Mouse (Mus musculus): Measurements from ENCODE around the gene Car7. TPM values are rescaled to one million over a fixed set of nuclear protein-coding genes. Genes with fewer than 3 reads are reported as not detected.

The Car7 gene
- 17.3 and 17.8 TPM in 2 replicates for polyA plus RNA-seq (2012; rRNA removed)

- peak; percentile 34 for DNase-seq (ENCODE audit: low read depth)
Measured at GRCm38 (mm10) chr8:104533971-104534778, at the start of gene Car7, which contains the start of gene Nae1. Gene Car7, plus strand, starts transcription at chr8:104534689. Gene Nae1, minus strand, starts transcription at chr8:104534637.

GRCm38 (mm10) chr8:104509061-104510006 lies 25.2 kb upstream of the Car7 start, which contains the start of gene Terb1:
Gene Terb1, minus strand, starts transcription at chr8:104509910.
- DNase-seq (ENCODE audit: low read depth): no peak

- no peak for DNase-seq (ENCODE audit: low read depth)
Measured at GRCm38 (mm10) chr8:104510134-104510533, 24.4 kb upstream of the Car7 start.

DNA sequence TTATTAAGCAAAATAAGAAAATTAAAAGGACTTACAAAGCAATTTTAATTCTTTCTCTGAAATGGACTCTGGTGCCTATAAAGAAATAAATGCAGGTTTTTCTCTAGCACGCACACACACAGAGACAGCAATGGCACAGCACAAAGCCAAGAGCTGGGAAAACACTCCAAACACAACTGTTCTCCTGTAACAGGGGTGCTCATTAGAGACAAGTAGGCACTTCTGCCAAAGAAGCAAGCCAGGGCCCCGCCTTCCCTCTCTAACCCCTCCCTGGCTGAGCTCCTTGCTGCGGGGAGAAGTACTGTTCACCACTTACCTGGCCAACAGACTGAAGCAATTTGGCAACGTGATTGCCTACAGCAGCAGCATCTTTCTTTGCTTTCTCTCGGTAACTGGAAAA lies 16.6 kb upstream of the Car7 start:
- DNase-seq (ENCODE audit: low read depth): no peak

DNA sequence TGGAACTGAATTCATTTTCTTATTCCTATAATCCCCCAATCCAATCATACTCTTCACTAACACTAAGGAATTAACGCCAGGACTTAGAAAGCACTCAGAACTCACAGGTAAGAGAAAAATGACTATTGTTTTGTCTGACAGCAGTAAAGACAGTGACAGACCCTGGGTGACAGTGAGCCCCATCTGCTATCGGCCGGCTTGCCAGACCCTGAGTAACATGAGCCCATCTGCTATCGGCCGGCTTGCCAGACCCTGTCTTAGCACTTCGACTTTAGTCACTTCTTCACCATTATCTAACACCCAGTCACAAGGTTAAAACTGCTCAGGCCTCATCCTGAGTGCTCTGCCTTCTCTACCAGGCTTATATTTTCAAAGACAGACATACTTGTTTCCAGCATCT lies 4.8 kb upstream of the Car7 start:
- no peak for DNase-seq (ENCODE audit: low read depth)

DNA sequence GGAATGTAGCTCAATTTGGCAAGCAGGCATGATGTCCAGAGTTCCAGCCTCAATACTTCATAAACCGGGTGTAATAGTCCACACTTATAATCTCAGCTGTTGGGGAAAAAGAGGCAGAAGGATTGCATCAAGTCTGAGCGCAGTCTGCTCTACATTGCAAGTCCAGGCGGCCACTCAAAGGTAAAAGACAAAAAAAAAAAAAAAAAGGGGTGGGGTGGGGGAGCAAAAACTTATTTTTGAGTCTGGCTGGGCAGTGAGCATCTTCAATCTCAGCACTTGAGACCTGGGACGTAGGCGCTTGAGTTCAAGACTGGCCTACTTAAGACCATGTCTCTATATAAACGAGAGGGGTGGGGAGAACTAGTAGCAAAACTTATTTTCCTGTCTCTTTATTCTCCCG lies 938 bp upstream of the Car7 start:
- DNase-seq (ENCODE audit: low read depth): no peak

- peak; percentile 9 for DNase-seq (ENCODE audit: low read depth)
Measured at GRCm38 (mm10) chr8:104534779-104535141, 271 bp downstream of the Car7 start.

DNA sequence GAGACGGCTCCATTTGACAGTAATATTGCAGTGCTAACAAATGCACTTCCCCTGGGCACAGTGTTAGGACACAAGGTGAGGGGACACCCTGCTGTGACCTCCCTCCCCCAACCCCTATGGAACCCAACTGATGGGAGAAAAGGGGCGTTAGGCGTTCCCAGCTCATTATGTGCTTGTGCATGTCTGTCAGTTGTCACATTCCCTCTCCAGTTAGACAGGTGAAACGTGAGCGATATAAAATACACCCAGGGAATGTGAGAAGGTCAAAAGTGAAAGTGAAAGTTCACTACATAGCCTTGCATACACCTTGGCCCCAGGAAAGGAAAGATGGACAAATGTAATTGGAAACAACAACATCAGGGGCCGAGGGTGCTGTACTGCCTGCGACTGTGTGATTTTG lies 889 bp downstream of the Car7 start:
- DNase-seq (ENCODE audit: low read depth): no peak

DNA sequence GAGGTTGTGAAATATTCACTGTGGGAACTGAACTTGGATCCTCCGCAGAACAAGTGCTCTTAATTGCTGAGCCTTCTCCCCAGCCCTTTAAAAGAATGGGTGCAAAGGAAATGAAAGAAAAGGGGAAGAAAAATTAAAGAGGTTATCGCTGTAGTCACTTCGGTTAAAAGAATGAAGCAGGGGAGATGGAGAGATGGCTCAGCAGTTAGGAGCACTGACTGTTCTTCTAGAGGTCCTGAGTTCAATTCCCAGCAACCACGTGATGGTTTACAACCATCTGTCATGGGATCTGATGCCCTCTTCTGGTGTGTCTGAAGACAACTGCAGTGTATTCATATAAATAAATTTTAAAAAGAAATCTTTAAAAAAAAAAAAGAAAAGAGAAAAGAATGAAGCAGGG lies 1.5 kb downstream of the Car7 start:
- no peak for DNase-seq (ENCODE audit: low read depth)

- no peak for DNase-seq (ENCODE audit: low read depth)
Measured at GRCm38 (mm10) chr8:104538896-104539295, 4.4 kb downstream of the Car7 start.

DNA sequence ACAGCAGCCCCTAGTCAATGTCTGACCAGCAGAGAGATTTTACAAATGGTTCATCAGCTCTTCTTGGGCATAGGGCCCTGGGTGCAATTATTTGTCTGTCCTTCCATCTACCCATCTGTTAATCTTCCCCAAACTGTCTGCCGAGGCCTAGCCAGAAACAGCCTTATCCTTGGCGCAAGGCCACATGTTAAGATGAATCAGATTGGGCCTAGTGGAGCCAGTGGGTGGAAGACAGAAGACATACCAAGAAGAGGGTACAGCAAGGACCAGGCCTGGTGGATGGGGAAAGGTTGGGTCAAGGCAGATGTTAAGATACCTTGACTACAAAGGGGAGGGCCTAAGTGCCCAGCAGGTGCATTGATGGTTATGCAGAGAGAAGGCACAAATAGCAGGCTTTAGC lies 5.1 kb downstream of the Car7 start:
- DNase-seq (ENCODE audit: low read depth): no peak

GRCm38 (mm10) chr8:104540238-104540637 lies 5.7 kb downstream of the Car7 start:
- no peak for DNase-seq (ENCODE audit: low read depth)

- DNase-seq (ENCODE audit: low read depth): no peak
Measured at GRCm38 (mm10) chr8:104540710-104541514, 6.4 kb downstream of the Car7 start.

GRCm38 (mm10) chr8:104541515-104541880 lies 7.0 kb downstream of the Car7 start:
- no peak for DNase-seq (ENCODE audit: low read depth)

DNA sequence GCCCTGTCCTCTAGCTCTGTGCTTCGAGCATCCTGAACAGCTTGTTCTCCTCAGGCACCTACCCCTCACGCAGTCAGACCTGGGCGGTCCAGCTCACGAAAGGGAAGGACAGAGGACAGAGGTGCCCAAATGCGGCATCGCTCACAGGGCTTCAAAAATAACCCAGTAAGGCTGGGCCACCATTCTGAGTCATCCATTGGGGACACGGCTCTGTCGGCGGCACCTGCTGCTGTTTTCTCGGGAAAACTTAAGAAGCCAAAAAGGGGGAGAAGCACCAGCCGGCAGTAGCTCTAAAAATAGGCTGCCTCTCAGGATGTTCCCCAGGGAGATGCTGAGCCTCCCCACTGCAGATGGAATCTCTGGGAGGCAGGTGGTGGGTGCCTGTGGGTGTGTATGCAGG lies 7.7 kb downstream of the Car7 start:
- no peak for DNase-seq (ENCODE audit: low read depth)

DNA sequence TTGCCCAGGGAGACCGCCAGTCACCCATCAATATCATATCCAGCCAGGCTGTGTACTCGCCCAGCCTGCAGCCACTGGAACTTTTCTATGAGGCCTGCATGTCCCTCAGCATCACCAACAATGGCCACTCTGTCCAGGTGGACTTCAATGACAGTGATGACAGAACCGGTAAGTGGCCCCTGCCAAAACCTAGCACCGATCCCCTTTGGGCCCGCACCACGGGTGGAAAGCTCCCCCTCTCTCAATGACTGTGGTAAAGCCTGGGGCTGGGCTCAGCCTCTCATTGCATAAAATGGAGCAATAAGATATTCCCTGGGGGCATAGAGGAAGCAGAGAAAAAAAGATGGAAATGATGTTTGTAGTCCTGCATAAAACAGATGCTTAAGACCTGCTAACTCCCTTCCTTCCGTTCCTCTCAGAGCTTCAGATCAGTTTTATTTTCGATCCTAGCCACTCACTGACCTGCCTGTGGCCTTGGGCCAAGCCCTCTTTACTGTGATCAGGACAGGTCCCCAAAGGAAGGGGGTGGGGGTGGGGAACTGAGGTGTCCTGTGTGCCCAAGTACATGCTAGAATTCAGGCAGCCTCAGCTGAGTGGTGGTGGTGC lies 9.1 kb downstream of the Car7 start:
- no peak for DNase-seq (ENCODE audit: low read depth)

- no peak for DNase-seq (ENCODE audit: low read depth)
Measured at GRCm38 (mm10) chr8:104555191-104555590, 20.7 kb downstream of the Car7 start.

GRCm38 (mm10) chr8:104557226-104557625 lies 22.7 kb downstream of the Car7 start:
- DNase-seq (ENCODE audit: low read depth): no peak

GRCm38 (mm10) chr8:104560731-104561130 lies 26.2 kb downstream of the Car7 start:
- DNase-seq (ENCODE audit: low read depth): no peak

DNA sequence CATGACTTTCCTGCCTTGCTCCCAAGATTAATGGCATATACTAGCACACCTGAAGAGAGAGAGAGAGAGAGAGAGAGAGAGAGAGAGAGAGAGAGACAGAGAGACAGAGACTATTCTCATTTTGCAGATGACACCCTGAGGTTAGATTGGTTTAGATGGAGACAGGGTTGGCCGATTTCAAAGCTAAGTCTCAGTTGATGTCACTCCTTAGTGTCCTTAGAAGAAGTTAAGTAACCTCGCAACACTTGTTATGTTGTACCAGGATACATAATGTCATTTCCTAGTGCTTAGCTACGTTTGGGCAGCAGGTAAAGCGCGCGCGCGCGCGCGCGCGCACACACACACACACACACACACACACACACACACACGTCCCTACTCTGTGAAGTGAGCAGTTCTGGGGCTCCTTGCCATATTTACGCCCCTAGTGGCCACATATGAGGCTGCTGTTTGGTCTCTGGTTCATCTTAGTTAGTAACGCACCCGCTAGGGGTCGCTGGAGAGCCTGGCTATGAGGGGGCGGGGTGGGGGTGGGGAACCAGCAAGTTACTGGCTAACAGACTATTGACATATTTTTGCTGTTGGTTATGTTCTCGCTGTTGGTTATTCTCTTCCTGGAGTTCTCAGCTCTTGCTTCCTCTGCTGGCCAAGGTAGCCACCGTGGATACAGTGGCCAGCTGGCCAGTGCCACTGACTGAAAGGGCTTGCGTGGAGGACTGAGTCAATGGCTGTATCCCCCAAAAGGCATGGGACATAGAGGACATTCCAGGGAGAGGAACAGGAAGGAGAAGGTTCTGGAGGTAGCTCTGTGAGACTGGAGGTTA lies 30.4 kb downstream of the Car7 start:
- DNase-seq (ENCODE audit: low read depth): no peak

- no peak for DNase-seq (ENCODE audit: low read depth)
Measured at GRCm38 (mm10) chr8:104565457-104565798, 30.9 kb downstream of the Car7 start.

Measured in gonadal fat pad, adult 2 months (tissue).